Mouse (Mus musculus) gastrocnemius, adult 8-10 months (tissue): ENCODE measurements around the gene Bcl2a1d. TPM values are rescaled to one million over a fixed set of nuclear protein-coding genes. Genes with fewer than 3 reads are reported as not detected.
"Not testable (repeated sequence)": the region's sequence is repeated elsewhere in the genome, so short reads cannot be mapped to it uniquely, and the experiment has no call there.

Experiments
- DNase-seq, 2 experiments: peaks; one replicate each; pipeline ENCODE4 v3.0.0; 2022; ENCODE audit warnings: low spot score in 2 of 2
- total RNA-seq, 4 experiments: library from RNA; stranded (reverse); gene quantifications; 2 replicates each; pipeline ENCODE4 v1.2.4; 2022

The Bcl2a1d gene
- not detected for total RNA-seq

GRCm38 (mm10) chr9:88731728-88732127, at the start of gene Bcl2a1d:
TSS of gene Bcl2a1d (minus strand) at chr9:88731914.
- DNase-seq = not testable (repeated sequence)

- not testable (repeated sequence) for DNase-seq
Observed at GRCm38 (mm10) chr9:88770239-88770638, 38.5 kb upstream of the Bcl2a1d start.

GRCm38 (mm10) chr9:88769470-88769869, 37.8 kb upstream of the Bcl2a1d start:
- not testable (repeated sequence) for DNase-seq

GRCm38 (mm10) chr9:88746687-88747086, 15.0 kb upstream of the Bcl2a1d start:
- not testable (repeated sequence) for DNase-seq

GRCm38 (mm10) chr9:88746046-88746445, 14.3 kb upstream of the Bcl2a1d start:
- DNase-seq = not testable (repeated sequence)

- DNase-seq = not testable (repeated sequence)
Observed at GRCm38 (mm10) chr9:88735289-88735688, 3.6 kb upstream of the Bcl2a1d start.

- not testable (repeated sequence) for DNase-seq
Observed at GRCm38 (mm10) chr9:88733182-88733581, 1.5 kb upstream of the Bcl2a1d start.

GRCm38 (mm10) chr9:88732334-88732733, 620 bp upstream of the Bcl2a1d start:
- DNase-seq = not testable (repeated sequence)

GRCm38 (mm10) chr9:88728311-88728710, 3.4 kb downstream of the Bcl2a1d start:
- DNase-seq = not testable (repeated sequence)

- DNase-seq = not testable (repeated sequence)
Observed at GRCm38 (mm10) chr9:88721628-88722027, 10.1 kb downstream of the Bcl2a1d start.

GRCm38 (mm10) chr9:88719989-88720537, 11.7 kb downstream of the Bcl2a1d start, which contains the start of gene Mthfsl:
TSS of gene Mthfsl (minus strand) at chr9:88720296.
- not testable (repeated sequence) for DNase-seq

GRCm38 (mm10) chr9:88719073-88719921, 12.4 kb downstream of the Bcl2a1d start:
- not testable (repeated sequence) for DNase-seq

- DNase-seq = not testable (repeated sequence)
Observed at GRCm38 (mm10) chr9:88718593-88718992, 13.1 kb downstream of the Bcl2a1d start.

- not testable (repeated sequence) for DNase-seq
Observed at GRCm38 (mm10) chr9:88718140-88718539, 13.6 kb downstream of the Bcl2a1d start.

GRCm38 (mm10) chr9:88714515-88714914, 17.2 kb downstream of the Bcl2a1d start:
- DNase-seq = not testable (repeated sequence)

- DNase-seq = not testable (repeated sequence)
Observed at GRCm38 (mm10) chr9:88712164-88712749, 19.5 kb downstream of the Bcl2a1d start.

GRCm38 (mm10) chr9:88710910-88711438, 20.7 kb downstream of the Bcl2a1d start:
- not testable (repeated sequence) for DNase-seq

GRCm38 (mm10) chr9:88710439-88710838, 21.3 kb downstream of the Bcl2a1d start:
- not testable (repeated sequence) for DNase-seq

GRCm38 (mm10) chr9:88709794-88710193, 21.9 kb downstream of the Bcl2a1d start:
- not testable (repeated sequence) for DNase-seq

GRCm38 (mm10) chr9:88709304-88709703, 22.4 kb downstream of the Bcl2a1d start:
- DNase-seq = no peak

GRCm38 (mm10) chr9:88706700-88707099, 25.0 kb downstream of the Bcl2a1d start:
- DNase-seq = no peak

- not testable (repeated sequence) for DNase-seq
Observed at GRCm38 (mm10) chr9:88705157-88705556, 26.6 kb downstream of the Bcl2a1d start.
